Comparison of ENCODE assay signal across 12 mouse cellular contexts in the genomic region with DNA sequence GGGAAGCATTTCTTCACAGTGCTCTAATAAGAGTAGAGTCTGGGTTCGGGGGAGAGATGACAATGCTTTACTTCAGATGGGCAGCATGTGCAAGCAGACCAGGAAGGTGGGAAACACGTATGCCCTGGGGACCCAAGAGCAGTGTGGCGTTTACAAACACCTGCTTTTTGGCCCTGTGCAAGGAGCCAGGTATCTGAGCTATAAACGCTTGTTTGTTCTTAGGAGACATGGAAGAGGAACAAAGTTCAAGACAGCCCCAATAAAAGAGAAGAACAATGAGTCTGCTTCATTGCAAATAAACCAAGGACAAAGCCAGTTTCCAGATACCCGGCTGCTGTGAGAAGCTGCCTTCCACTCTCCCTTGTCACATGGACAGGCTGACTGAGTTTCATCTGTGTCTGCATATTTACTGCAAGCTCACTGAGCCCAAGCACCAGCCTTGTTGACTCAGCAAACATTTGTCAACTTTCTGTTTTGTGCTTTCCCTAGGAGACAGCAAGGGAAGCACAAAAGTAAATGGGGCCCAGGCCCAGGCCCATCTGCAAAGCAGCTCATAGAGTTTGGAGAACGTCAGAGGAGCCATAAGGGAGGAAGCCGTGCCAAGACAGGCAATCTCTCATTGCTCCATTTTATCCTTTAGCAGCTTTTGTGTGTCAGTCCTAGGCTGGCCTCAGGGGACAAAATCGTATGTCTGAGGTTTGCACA.
DNase-seq lines count a peak whose midpoint lies in the region; ATAC-seq and TF ChIP-seq lines count a peak whose summit lies in the region.
"Had no signal": no experiment of that assay in that cellular context is flagged by ENCODE, and none has a peak within 500 bp of the region (broad histone marks: within the 10 kb centered on the region; RNA-seq: fewer than 3 reads in every experiment).

No protein-coding gene starts in this region.

- ATAC-seq in heart, embryonic 11.5 days (replicated peaks; ENCODE audit: insufficient number of reproducible peaks, low FRiP score, low TSS enrichment): no peak
- peak; percentile 68; the same call in 1 of the 2 replicates for ATAC-seq in lung, embryonic 14.5 days (ENCODE audit: insufficient read depth)

- peak; percentile 9 to 29 for DNase-seq in heart, postnatal 14 days
- DNase-seq in lung, embryonic 14.5 days: peak; percentile 68
- no peak for DNase-seq in lung, adult 18-20 months
- DNase-seq in brain, embryonic 14.5 days (ENCODE audit: low read depth): peak; percentile 58
- DNase-seq in large intestine, adult 2 months (ENCODE audit: low read depth, low spot score): peak; percentile 33
- no peak for DNase-seq in right cerebral cortex, postnatal 36 days (ENCODE audit: low spot score in 2 of 2)
- DNase-seq: cerebellum, adult 11-12 months; kidney, postnatal 36 days had no signal

- H3K9ac ChIP-seq in heart, embryonic 11.5 days (ENCODE audit: low read depth, low read length): no peak overlapping the region
- no peak overlapping the region for H3K9ac ChIP-seq in lung, embryonic 14.5 days
- H3K9ac ChIP-seq: embryonic facial prominence, embryonic 15.5 days had no signal

- WGBS in heart, embryonic 11.5 days (ENCODE audit: insufficient replicate concordance): 70% methylated on average over 8 of the region's 8 CpGs
- 46% methylated on average over 8 of the region's 8 CpGs for WGBS in lung, embryonic 14.5 days
- 19% methylated on average over 8 of the region's 8 CpGs for WGBS in large intestine, adult 2 months

- TF ChIP-seq CTCF in lung, embryonic 14.5 days (IDR thresholded peaks at IDR 0.05; ENCODE audit: low read depth): no peak
- TF ChIP-seq CTCF in brain, embryonic 14.5 days (IDR thresholded peaks at IDR 0.05; ENCODE audit: borderline replicate concordance, extremely low read depth, insufficient read depth, insufficient read length): no peak

- no peak for TF ChIP-seq POLR2A in brain, embryonic 14.5 days (IDR thresholded peaks at IDR 0.05; ENCODE audit: borderline replicate concordance, extremely low read depth, insufficient read depth, insufficient read length, poor library complexity, severe bottlenecking)

- no peaks in the 10 kb centered on the region for H3K9me3 ChIP-seq in heart, embryonic 11.5 days (replicated peaks; ENCODE audit: control insufficient read depth, low read length)
- H3K9me3 ChIP-seq in lung, embryonic 14.5 days (ENCODE audit: low read depth, low read length): no peaks in the 10 kb centered on the region
- H3K9me3 ChIP-seq: embryonic facial prominence, embryonic 15.5 days had no signal

- H3K4me1 ChIP-seq in heart, embryonic 11.5 days (ENCODE audit: control insufficient read depth, insufficient read depth, low read length): no peaks in the 10 kb centered on the region
- H3K4me1 ChIP-seq in lung, embryonic 14.5 days (ENCODE audit: insufficient read depth): no peaks in the 10 kb centered on the region
- H3K4me1 ChIP-seq: embryonic facial prominence, embryonic 15.5 days had no signal

- H3K4me3 ChIP-seq in heart, embryonic 11.5 days (ENCODE audit: low read depth, low read length): no peak overlapping the region
- H3K4me3 ChIP-seq in lung, embryonic 14.5 days (ENCODE audit: low read depth, low read length): no peak overlapping the region
- H3K4me3 ChIP-seq: embryonic facial prominence, embryonic 15.5 days had no signal

- H3K36me3 ChIP-seq in heart, embryonic 11.5 days (ENCODE audit: control insufficient read depth, insufficient read depth, low read length): no peaks in the 10 kb centered on the region
- no peaks in the 10 kb centered on the region for H3K36me3 ChIP-seq in lung, embryonic 14.5 days (ENCODE audit: insufficient read depth)
- H3K36me3 ChIP-seq: embryonic facial prominence, embryonic 15.5 days; G1E had no signal

- H3K27me3 ChIP-seq in heart, embryonic 11.5 days (ENCODE audit: control insufficient read depth, insufficient read depth, low read length): 0 out of 2 replicates have a peak, but pooled peaks cover 2% of the 10 kb centered on the region
- H3K27me3 ChIP-seq in lung, embryonic 14.5 days (ENCODE audit: insufficient read depth, low read length): no peaks in the 10 kb centered on the region
- H3K27me3 ChIP-seq: embryonic facial prominence, embryonic 15.5 days had no signal

- H3K27ac ChIP-seq in heart, embryonic 11.5 days (ENCODE audit: low read depth, low read length): no peak overlapping the region
- H3K27ac ChIP-seq in lung, embryonic 14.5 days (ENCODE audit: low read depth): no peak overlapping the region
- H3K27ac ChIP-seq: embryonic facial prominence, embryonic 15.5 days had no signal

- intact Hi-C loops in heart, postnatal 14 days (cut with DNase I): no loop called here

- H3K4me2 ChIP-seq in heart, embryonic 11.5 days: no peak overlapping the region
- no peak overlapping the region for H3K4me2 ChIP-seq in lung, embryonic 14.5 days
- H3K4me2 ChIP-seq: embryonic facial prominence, embryonic 15.5 days; liver, embryonic 11.5 days had no signal

Comparison
In these comparisons a context has a peak if more than half of its experiments do, and no peak if none do; other contexts are left out.
1. DNase-seq: peak in heart, postnatal 14 days (2 of 2), lung, embryonic 14.5 days (single experiment), brain, embryonic 14.5 days (single experiment) and large intestine, adult 2 months (single experiment); none in lung, adult 18-20 months (0 of 2) and right cerebral cortex, postnatal 36 days (0 of 2).